Mouse (Mus musculus) MEL (cell line): Measurements from ENCODE around the gene Braf.

Experiments used
- CHD2 ChIP-seq: IDR thresholded peaks from 2 replicates; pipeline ENCODE4 v1.6.1; 2011; ENCODE audit warnings: low read length, improper control_type of control experiment
- CTCF ChIP-seq, 3 experiments: IDR thresholded peaks in 2 of 3; conservative IDR thresholded peaks in 1 of 3; 2 replicates each; pipeline ENCODE4 v1.5.1; 2011 to 2012; ENCODE audit warnings: low read length in 3 of 3, low read depth in 2 of 3, mild to moderate bottlenecking in 2 of 3, improper control_type of control experiment in 1 of 3, inconsistent platforms in 1 of 3, mixed read lengths in 1 of 3, moderate library complexity in 1 of 3; ENCODE audit not compliant: control insufficient read depth in 1 of 3, insufficient read depth in 1 of 3, poor library complexity in 1 of 3, severe bottlenecking in 1 of 3
- E2F4 ChIP-seq: IDR thresholded peaks from 2 replicates; pipeline ENCODE4 v1.6.1; 2011; ENCODE audit warnings: low read depth, low read length, improper control_type of control experiment, borderline replicate concordance
- POLR2A ChIP-seq, 2 experiments: IDR thresholded peaks; 2 replicates each; pipeline ENCODE4 v1.6.1; 2011 to 2012; ENCODE audit warnings: low read length in 2 of 2, mild to moderate bottlenecking in 2 of 2, control low read depth in 1 of 2, improper control_type of control experiment in 1 of 2, low read depth in 1 of 2, moderate library complexity in 1 of 2; ENCODE audit not compliant: control insufficient read depth in 1 of 2, insufficient read depth in 1 of 2, poor library complexity in 1 of 2

DNA sequence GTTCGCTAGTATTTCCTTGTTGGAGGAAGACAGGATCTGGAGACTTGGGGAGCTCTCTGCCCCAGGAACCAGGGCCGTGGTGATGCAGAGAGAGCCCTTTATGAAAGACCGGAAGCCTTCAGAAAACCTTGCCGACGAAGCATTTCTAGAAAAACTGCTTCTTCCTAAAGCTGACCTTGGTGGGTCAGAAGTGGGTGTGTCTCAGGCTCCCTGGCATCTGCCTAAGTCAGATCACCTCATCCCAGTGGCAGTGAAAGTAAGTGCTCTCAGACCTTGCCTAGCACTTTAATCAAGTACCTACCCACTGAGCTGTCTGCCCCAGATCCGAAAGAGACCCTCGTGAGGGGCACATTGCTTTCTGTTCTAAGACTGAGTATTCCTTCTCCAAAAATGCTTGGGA, 150.3 kb downstream of the Braf start:
- TF ChIP-seq CHD2 (no peak), CTCF (IDR thresholded peaks at IDR 0.05 in 2 of 3, conservative IDR thresholded peaks at IDR 0.05 in 1 of 3; ENCODE audit: control insufficient read depth in 1 of 3, insufficient read depth in 1 of 3, low read depth in 2 of 3, low read length in 3 of 3, poor library complexity in 1 of 3, severe bottlenecking in 1 of 3) (no peak), POLR2A (IDR thresholded peaks at IDR 0.05; ENCODE audit: control insufficient read depth in 1 of 2, insufficient read depth in 1 of 2, low read depth in 1 of 2, low read length in 2 of 2, poor library complexity in 1 of 2) (no peak), E2F4 (no peak)
